Mouse (Mus musculus) lung, adult 2 months (tissue): Measurements from ENCODE around the gene Prkg1.

ENCODE experiments used
- CTCF ChIP-seq: fragments of 200-500 bp; IDR thresholded peaks from 2 replicates; pipeline ENCODE4 v1.5.1; 2011; ENCODE audit warnings: mild to moderate bottlenecking, low read length, control low read depth; ENCODE audit not compliant: insufficient read depth
- POLR2A ChIP-seq: fragments of 200-500 bp; IDR thresholded peaks from 2 replicates; pipeline ENCODE4 v1.6.1; 2011; ENCODE audit warnings: low read depth, mild to moderate bottlenecking, control low read depth, low read length, borderline replicate concordance; ENCODE audit errors: extremely low read depth

DNA sequence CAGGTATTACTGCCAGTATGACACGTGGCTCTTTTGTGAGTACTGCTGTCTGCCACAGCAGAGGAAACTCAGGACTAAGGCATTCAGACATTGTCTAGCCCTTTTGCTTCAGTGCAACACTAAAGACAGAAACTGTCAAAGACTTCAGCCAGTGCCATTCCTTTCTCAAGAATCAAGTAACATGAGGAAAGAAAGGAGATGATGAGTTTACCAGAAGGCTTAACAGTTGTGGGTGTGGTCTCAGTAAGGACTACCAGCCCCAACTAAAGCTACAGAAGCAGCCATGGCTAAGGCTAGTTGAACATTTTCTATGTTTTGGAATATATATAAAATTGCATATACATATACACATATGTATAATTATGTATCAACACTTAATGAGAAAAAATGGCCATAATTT, 816.6 kb downstream of the Prkg1 start:
- TF ChIP-seq CTCF (no peak), POLR2A (no peak)
